Mouse (Mus musculus) limb, embryonic 10.5 days (tissue): ENCODE results near the gene Rnf8. TPM values are rescaled to one million over a fixed set of nuclear protein-coding genes. Genes with fewer than 3 reads are reported as not detected.

Experiments used
- DNase-seq: peaks from one replicate; pipeline ENCODE4 v3.0.0-alpha.2; 2017; ENCODE audit warnings: low spot score
- H3K27ac ChIP-seq: fragments of 300-500 bp; sonication (generic); 2 replicates; pipeline ENCODE4 v1.5.1; 2016; ENCODE audit warnings: mild to moderate bottlenecking
- H3K27me3 ChIP-seq: fragments of 300-500 bp; sonication (generic); 2 replicates; pipeline ENCODE4 v1.6.1; 2016; ENCODE audit warnings: low read depth, mild to moderate bottlenecking; ENCODE audit not compliant: poor library complexity, severe bottlenecking
- H3K36me3 ChIP-seq: fragments of 300-500 bp; sonication (generic); 2 replicates; pipeline ENCODE4 v1.6.1; 2016; ENCODE audit warnings: mild to moderate bottlenecking, moderate library complexity
- H3K4me1 ChIP-seq: fragments of 300-500 bp; sonication (generic); 2 replicates; pipeline ENCODE4 v1.6.1; 2016
- H3K4me3 ChIP-seq: fragments of 300-500 bp; sonication (generic); 2 replicates; pipeline ENCODE4 v1.5.1; 2016; ENCODE audit warnings: mild to moderate bottlenecking, moderate library complexity
- H3K9me3 ChIP-seq: fragments of 300-500 bp; sonication (generic); replicated peaks from 2 replicates; pipeline ENCODE4 v1.6.1; 2016; ENCODE audit warnings: mild to moderate bottlenecking
- WGBS: fragments of 180-500 bp; shearing (Covaris S2); methylation state at CpG from one replicate; pipeline ENCODE4 v1.1.7; 2016; 5-methylcytosine and 5-hydroxymethylcytosine counted together
- microRNA-seq: library from miRNA; unstranded; fragments of <30 nt; microRNA quantifications from one replicate; pipeline ENCODE4, GENCODE M21; 2017
- polyA plus RNA-seq: library from polyadenylated mRNA; unstranded; fragments of >200 nt; fragmentation: Nextera tagmentation; extraction: Ambion mirVana; gene quantifications from 2 replicates; pipeline ENCODE4 v1.2.1, GENCODE M21; 2016

Gene Rnf8
- polyA plus RNA-seq, 1 experiment from 2014 or later = 127 TPM

GRCm38 (mm10) chr17:29692827-29693226, 78.2 kb downstream of the Rnf8 start:
- Histone ChIP-seq H3K9me3 (no peaks in the 10 kb centered on the region), H3K4me3 (no peak overlapping the region), H3K36me3 (peaks cover 96% of the 10 kb centered on the region), H3K27me3 (no peaks in the 10 kb centered on the region), H3K27ac (no peak overlapping the region), H3K4me1 (no peaks in the 10 kb centered on the region)
- DNase-seq = no peak
- 92% methylated on average over 2 of the region's 2 CpGs for WGBS

- Histone ChIP-seq H3K9me3 (no peaks in the 10 kb centered on the region), H3K27me3 (no peaks in the 10 kb centered on the region), H3K4me3 (no peak overlapping the region), H3K36me3 (peaks cover 96% of the 10 kb centered on the region), H3K4me1 (no peaks in the 10 kb centered on the region), H3K27ac (no peak overlapping the region)
- 83% methylated on average over 2 of the region's 2 CpGs for WGBS
- DNase-seq = no peak
Measured at GRCm38 (mm10) chr17:29693571-29693970, 79.0 kb downstream of the Rnf8 start.

GRCm38 (mm10) chr17:29694516-29694915, 79.9 kb downstream of the Rnf8 start:
- Histone ChIP-seq H3K27me3 (no peaks in the 10 kb centered on the region), H3K36me3 (peaks cover 98% of the 10 kb centered on the region), H3K4me1 (no peaks in the 10 kb centered on the region), H3K4me3 (no peak overlapping the region), H3K9me3 (no peaks in the 10 kb centered on the region), H3K27ac (no peak overlapping the region)
- DNase-seq = no peak
- 83% methylated on average over 4 of the region's 4 CpGs for WGBS

Small RNA genes within 50 kb of the gene (microRNA-seq; reads per million reads assigned to microRNA genes)
- gene Mir7667 = not detected

Other genes starting within 250 kb of the Rnf8 start
- 27.4 and 31.0 TPM in 2 replicates for gene Pim1, start 124.0 kb upstream of the Rnf8 start, polyA plus RNA-seq
- gene Gm17657, start 65.2 kb upstream of the Rnf8 start, polyA plus RNA-seq = not detected in 2 replicates
- 20.9 and 22.4 TPM in 2 replicates for gene Tbc1d22b, start 65.0 kb upstream of the Rnf8 start, polyA plus RNA-seq
- 0.90 and 0.97 TPM in 2 replicates for gene Tmem217, start 62.4 kb upstream of the Rnf8 start, polyA plus RNA-seq
- gene Gm28043, start 86 bp downstream of the Rnf8 start, polyA plus RNA-seq = 2.5 and 2.8 TPM in 2 replicates
- gene Cmtr1, start 45.8 kb downstream of the Rnf8 start, polyA plus RNA-seq = 124 and 134 TPM in 2 replicates
- gene Ccdc167, start 102.3 kb downstream of the Rnf8 start, polyA plus RNA-seq = 16.2 and 21.4 TPM in 2 replicates